Mouse (Mus musculus) fat pad, adult 2 months (tissue): Measurements from ENCODE around the gene Elk3.

Experiments used
- DNase-seq: peaks from one replicate; pipeline ENCODE4 v3.0.0-alpha.2; 2011; ENCODE audit warnings: low read depth, low spot score; ENCODE audit errors: extremely low read depth

Elk3 gene

DNA sequence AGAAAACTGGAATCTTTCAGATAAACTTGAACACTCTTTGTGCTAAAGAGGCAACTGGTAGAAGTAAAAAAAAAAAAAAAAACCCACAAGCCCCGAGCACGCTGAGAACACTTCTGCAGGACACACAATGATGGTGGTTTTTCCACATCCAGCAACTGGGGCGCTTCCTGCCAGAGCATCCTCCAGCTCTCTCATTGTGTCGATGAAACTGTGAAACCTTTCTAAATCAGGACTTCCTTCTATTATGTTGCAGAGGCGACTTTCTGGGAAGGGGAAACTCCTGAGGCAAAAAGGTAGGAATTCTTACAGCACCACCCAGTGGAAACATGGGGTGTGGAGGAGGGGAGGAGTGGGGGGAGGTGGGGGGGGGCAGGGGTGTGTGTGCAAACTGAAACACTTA, 13.2 kb downstream of the Elk3 start:
- no peak for DNase-seq

GRCm38 (mm10) chr10:93294547-93295219, 16.3 kb downstream of the Elk3 start:
- DNase-seq: no peak

- no peak for DNase-seq
Measured at GRCm38 (mm10) chr10:93293621-93294020, 17.3 kb downstream of the Elk3 start.

DNA sequence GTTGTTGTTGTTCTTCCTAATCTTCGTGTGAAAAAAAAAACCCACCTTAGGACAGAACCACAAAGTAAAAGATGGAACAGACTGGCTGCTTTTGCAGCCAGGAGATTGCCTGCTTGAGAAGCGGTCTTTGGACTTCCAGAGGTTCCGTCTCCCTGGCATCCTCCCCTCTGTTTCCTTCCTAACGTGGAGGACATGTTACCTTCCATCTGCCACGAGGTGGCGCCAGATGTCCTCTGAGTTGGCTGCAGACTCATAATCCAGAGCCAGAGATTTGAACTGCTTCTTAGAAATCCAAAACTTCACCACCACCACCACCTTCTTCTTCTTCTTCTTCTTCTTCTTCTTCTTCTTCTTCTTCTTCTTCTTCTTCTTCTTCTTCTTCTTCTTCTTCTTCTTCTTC, 19.1 kb downstream of the Elk3 start:
- DNase-seq: no peak

DNA sequence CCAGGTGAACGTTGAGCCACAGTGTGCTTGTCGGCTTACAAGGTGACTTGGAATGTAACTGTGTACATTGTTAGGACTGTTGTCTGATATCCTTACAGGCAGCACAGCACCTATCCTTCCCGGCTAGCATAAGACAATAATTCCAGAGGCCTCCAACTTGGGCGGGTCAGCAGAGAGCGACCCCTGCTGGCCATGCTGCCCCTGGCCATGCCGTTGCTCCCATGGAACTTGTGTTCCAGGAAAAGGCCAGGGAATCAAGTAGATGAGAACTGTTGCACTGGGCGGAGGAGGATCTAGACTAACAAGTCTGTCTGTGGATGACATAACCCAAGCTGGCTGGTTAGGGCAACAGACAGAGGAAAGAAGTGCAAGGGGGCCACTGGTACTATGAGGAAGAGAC, 19.6 kb downstream of the Elk3 start:
- no peak for DNase-seq

DNA sequence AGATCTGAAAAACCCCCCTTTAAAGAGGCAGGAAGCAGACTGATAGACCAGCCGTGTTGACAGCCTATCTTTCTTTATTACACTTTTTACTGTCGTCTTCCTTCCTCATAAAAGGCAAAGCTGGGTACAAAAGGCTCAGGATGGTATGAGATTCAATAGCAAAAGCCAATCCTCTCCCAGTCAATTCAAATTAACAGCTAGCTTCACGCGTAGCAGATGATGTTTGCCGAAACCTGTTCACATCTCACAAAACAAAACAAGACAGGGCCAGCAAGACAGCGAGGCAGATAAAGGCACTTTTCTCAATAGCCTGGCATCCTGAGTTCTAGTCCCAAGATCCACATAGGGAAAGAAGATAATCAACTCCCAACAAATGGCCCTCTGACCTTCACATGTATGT, 21.5 kb downstream of the Elk3 start:
- no peak for DNase-seq

DNA sequence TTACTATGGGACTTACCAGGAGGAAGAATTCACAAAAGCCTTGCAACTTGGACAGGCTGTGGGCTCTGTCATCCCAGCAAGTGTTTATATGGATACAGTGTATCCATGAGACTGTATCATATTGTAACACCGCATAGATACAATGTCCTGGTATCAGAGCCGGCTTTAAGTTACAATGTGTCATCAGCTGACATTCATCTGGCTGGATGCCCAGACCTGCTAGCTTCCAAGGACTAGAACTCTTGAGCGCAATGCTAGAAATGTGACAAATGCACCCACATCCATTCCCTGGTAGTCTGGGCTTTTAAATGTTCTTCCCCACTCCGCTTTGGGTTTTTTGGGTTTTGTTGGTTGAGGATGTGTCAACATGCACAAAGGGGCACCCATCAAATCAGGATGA, 22.6 kb downstream of the Elk3 start:
- no peak for DNase-seq

DNA sequence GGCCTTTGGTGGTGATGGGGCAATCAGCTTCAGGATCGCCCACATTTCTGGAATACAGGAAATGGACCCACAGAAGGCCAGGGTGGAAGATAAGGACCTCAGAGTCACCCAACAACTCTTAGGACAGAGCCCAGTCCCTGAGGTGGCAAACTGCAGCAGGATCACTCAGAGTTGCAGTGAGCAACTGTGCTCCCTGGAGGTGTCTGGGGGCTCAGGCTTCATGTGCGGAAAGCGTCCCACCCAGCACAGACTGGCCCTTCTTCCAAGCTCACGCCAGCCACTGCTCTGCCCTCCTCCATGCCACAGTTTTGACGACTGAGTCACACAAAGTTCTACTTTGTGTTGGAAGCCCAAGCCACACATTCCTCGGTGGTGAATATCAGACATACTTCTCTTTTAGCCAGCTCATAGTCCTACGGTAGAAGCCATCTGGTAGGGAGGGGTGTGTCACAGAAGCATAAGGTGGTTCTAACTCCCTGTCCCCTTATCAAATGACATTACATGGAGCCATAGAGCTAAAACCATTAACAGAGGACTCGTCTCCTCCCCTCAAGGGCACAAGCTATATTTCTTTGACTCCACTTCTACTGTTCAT, 23.3 kb downstream of the Elk3 start:
- no peak for DNase-seq

DNA sequence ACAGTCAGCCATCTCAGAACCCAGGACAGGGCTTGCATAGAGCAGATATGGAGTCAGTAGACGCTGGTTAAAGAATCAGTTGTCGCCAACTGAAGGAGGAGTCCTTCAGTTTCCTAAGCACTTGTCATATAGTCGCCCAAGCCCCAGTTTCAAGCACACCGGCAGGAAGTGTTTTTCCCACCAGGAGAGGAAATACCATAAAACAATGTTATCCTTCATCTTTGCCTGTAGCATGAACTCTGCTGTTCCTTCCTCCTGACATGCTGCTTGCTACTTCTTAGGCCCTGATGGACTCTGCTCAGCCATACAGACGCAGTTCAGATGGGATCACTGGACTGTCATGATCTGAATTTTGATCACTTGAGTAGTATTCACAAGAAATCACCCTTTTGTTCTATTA, 25.4 kb downstream of the Elk3 start:
- DNase-seq: no peak

DNA sequence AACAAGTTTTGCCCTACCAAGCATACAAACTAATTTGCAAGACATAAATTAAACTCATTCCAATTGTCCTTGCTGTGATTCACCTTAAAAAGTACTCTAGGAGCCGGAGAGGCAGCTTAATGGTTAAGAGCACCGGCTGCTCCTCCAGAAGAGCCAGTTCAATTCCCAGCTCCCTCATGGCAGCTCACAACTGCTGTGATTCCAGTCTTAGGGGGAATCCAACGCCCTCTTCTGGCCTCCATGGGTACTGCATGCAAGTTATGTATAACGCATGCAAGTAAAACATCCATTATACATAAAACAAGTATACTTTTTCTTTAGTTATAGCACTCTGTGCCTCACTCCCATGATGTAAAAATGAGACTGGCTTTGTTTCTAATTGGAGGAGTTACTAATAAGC, 27.7 kb downstream of the Elk3 start:
- DNase-seq: no peak

GRCm38 (mm10) chr10:93282526-93282964, 28.4 kb downstream of the Elk3 start:
- DNase-seq: no peak

- no peak for DNase-seq
Measured at GRCm38 (mm10) chr10:93281092-93281491, 29.8 kb downstream of the Elk3 start.

- no peak for DNase-seq
Measured at GRCm38 (mm10) chr10:93280586-93280985, 30.3 kb downstream of the Elk3 start.

- no peak for DNase-seq
Measured at GRCm38 (mm10) chr10:93279062-93279461, 31.9 kb downstream of the Elk3 start.

DNA sequence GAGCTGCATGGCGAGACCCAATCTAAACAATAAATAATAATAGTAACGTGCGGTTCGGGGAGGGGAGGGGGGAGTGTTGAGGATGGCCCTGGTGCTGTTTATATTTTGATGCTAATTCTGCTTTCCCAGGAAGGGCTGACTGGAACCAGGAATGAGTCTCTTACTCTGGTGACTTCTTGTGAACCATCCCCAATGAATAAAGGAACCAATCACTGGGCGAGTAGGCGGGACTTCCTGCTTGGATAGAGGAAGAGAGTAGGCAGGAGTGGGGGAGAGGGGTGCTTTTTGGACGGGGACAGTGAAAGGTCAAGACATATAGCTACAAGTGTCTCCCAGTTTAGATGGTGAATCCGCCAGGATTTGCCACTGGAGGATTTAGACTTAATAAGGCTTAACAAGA, 32.6 kb downstream of the Elk3 start:
- no peak for DNase-seq

- DNase-seq: no peak
Measured at GRCm38 (mm10) chr10:93276857-93277256, 34.1 kb downstream of the Elk3 start.

DNA sequence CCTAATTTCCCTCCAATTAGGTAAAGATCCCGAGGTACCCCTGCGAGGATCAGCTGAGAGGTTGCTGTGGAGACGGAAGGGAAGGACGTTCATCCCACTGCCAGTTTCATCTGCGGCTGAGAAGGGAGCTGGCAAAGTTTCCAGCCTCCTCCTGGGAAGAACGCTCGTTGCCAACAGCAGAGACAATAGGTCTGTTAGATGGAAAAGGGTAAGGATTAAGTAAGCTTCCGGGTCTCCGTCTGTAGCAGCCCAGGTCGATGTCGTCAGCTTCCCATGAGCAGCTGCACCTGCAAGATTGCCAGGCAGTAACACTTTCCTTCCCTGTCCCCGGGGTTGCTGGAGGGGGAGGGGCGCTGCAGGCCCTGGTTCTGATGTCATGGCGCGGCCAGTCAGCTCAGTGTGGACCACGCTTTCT, 34.6 kb downstream of the Elk3 start:
- DNase-seq: no peak

- DNase-seq: no peak
Measured at GRCm38 (mm10) chr10:93275212-93276136, 35.5 kb downstream of the Elk3 start.

DNA sequence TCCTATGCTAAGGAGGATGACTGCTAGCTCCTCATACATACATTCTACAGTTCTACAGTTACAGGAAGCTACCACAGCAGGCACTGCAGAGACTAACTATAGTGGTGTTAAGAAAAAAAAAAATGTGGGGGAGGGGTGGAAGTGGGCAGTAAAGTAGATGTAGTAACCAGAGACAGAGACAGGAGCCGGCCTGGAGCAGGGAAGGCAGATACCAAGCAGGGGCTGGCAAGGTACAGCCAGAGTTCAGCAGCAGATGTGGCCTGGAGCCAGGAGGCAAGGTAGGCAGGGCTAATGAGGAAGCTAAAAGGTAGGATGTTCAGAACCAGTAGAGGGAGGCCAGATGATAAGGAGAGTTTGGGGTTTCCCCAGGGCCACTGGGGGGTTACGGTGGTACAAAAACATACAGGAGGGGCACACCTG, 36.6 kb downstream of the Elk3 start:
- DNase-seq: no peak

GRCm38 (mm10) chr10:93272986-93273982, 37.7 kb downstream of the Elk3 start:
- DNase-seq: no peak

- no peak for DNase-seq
Measured at GRCm38 (mm10) chr10:93271831-93272230, 39.1 kb downstream of the Elk3 start.
